Mouse (Mus musculus) lung, postnatal 10 days (tissue): ENCODE measurements around the gene Tmem151a.

ENCODE experiments used
- DNase-seq: peaks from one replicate; pipeline ENCODE4 v3.0.0; 2021

Gene Tmem151a

DNA sequence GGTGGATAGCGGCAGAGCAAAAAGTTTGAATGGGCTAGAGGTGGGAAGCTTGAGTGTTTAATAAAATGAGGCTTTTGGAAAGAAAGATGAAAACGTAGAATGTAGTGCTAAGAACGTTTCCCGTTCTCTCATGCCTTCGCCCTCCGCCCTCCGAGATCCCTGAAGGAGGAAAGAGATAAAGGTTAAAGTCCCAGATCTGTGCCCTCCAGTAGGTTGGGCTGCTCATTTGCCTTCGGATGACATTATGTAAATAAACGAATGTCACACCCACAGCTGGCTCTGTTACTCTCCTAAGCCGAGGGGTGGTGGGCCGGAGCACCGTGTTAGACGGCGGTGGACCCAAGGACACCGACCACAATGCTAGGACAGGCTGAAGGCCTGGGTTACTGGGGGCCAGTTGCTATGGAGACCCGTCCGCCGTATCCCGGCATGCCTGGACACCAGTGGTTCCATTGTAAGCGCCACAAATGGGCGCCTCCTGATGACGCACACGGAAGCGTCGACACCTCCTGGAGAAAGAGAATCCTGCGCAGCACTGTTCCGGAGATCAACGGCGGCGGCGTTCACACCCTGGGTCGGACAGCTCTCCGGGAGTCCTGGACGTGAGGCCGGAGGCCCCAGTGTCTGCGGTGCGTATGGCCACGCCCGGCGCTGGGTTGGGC is 44.3 kb downstream of the Tmem151a start, which contains the start of gene Brms1:
Gene Brms1, plus strand, starts transcription at position 493 of the 662 bp plus-strand sequence.
- peak; percentile 95 for DNase-seq

DNA sequence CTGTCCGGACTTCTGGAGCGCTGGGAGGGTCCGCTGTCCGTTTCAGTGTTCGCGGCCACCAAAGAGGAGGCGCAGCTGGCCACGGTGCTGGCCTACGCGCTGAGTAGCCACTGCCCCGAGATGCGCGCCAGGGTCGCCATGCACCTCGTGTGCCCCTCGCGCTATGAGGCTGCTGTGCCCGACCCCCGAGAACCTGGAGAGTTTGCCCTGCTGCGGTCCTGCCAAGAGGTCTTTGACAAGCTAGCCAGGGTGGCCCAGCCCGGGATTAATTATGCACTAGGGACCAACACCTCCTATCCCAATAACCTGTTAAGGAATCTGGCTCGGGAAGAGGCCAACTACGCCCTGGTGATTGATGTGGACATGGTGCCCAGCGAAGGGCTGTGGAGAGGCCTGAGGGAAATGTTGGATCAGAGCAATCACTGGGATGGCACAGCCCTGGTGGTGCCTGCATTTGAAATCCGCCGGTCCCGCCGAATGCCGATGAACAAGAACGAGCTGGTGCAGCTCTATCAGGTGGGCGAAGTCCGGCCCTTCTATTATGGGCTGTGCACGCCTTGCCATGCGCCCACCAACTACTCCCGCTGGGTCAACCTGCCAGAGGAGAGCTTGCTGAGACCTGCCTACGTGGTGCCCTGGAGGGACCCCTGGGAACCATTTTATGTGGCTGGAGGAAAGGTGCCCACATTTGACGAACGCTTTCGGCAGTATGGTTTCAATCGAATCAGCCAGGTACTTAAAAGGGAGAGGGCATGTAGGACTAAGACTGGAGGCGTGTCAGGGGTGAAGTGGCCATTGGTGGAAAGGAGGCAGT is 45.8 kb downstream of the Tmem151a start:
- DNase-seq: no peak

DNA sequence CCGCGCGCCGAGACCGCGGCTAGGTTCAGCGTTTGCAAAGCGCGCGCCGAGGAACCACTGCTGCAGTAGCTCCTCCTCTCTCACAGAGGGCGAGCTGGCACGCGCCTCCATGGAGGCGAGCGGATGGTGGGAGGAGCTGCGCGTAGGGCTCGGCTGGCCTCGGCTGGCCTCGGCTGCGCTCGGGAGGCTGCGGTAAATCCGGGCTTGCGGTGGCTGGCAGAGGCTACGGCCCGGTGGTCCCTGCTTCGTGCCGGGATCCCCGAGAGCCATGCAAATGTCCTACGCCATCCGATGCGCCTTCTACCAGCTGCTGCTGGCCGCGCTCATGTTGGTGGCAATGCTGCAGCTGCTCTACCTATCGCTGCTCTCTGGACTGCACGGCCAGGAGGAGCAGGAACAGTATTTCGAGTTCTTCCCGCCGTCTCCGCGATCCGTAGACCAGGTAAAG is 46.6 kb downstream of the Tmem151a start, which contains the start of the genes B4gat1 and AC124502.3:
Gene B4gat1, plus strand, starts transcription at position 118 of the 448 bp plus-strand sequence.
Gene AC124502.3, plus strand, starts transcription at position 183 of the 448 bp plus-strand sequence.
- peak; percentile 94 for DNase-seq

DNA sequence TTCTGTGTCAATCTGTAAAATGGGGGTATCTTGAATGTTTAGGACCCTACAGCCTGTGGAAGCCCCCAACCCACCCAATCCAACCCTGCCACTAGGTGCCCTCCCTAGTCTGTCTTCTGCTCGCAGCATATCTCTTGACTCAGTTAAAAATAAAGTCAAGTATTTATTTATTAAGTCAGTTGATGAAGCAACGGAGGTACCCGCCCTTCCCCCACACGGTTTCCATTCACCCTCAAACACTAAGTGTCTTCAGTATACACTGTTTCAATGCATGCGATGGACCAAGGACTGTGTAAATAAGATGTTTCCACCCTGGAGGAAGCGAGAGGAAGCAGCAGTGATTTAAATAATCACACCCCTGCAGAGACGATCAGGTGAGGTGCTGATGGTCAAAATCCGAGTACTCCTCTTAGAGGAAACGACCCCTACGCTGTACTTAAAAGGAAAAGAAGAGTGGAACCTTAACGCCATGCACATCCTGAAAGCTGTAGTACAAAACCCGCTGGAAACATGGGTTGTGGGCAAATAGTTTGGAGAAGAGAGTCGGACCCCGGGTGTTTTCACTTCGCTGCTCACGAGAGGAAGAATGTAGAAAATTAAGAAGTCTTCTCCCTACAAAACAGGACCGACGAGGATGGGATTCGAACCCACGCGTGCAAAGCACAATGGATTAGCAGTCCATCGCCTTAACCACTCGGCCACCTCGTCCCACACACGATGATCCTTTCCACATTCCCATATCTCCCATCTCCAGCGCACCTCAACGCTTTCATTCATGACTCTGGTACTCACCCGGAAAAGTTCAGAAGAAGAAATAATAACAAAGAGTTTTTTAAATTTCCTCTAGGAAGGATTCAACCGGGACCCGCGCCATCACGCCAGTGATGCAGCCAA is 47.4 kb downstream of the Tmem151a start:
- DNase-seq: peak; percentile 84

- no peak for DNase-seq
These were observed 48.8 kb downstream of the Tmem151a start for GRCm38 (mm10) chr19:5036577-5036976.

GRCm38 (mm10) chr19:5032686-5033085 is 52.6 kb downstream of the Tmem151a start:
- DNase-seq: no peak

DNA sequence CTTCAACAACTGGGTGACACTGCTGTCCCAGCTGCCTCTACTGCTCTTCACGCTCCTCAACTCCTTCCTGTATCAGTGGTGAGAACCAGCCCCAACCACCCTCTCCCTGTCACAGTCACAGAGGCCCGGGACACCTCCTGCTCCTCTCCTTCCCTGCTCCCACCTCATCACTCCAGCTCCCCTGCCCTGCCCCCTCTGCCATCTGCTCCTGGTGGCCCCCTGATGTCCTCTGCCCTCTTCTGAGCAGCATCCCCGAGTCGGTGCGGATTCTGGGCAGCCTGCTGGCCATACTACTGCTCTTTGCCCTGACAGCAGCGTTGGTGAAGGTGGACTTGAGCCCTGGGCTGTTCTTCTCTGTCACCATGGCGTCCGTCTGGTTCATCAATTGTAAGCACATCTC is 59.2 kb downstream of the Tmem151a start:
- DNase-seq: no peak

GRCm38 (mm10) chr19:5023621-5024479 is 61.5 kb downstream of the Tmem151a start, which contains the start of gene Slc29a2:
Gene Slc29a2, plus strand, starts transcription at chr19:5023860.
- DNase-seq: peak; percentile 96

- DNase-seq: no peak
These were observed 63.9 kb downstream of the Tmem151a start for GRCm38 (mm10) chr19:5021416-5021815.
